Mouse (Mus musculus) midbrain, embryonic 13.5 days (tissue): ENCODE results near the gene Gm42742. TPM values are rescaled to one million over a fixed set of nuclear protein-coding genes. Genes with fewer than 3 reads are reported as not detected.

Experiments
- microRNA-seq: library from miRNA; unstranded; fragments of <30 nt; microRNA quantifications from one replicate; pipeline ENCODE4, GENCODE M21; 2016
- polyA plus RNA-seq: library from polyadenylated mRNA; unstranded; fragments of >200 nt; fragmentation: Nextera tagmentation; extraction: Ambion mirVana; gene quantifications from 2 replicates; pipeline ENCODE4 v1.2.1, GENCODE M21; 2015

Gm42742 gene
- polyA plus RNA-seq, 1 experiment from 2014 or later = 72.0 TPM

Small RNA genes within 50 kb of the gene (microRNA-seq; reads per million reads assigned to microRNA genes)
- not detected for gene Gm44343

Other genes starting within 250 kb of the Gm42742 start
- 163 and 180 TPM in 2 replicates for gene Ypel3, start 244.1 kb downstream of the Gm42742 start, polyA plus RNA-seq
- gene Tbx6, start 239.6 kb downstream of the Gm42742 start, polyA plus RNA-seq = 0.36 and 0.49 TPM in 2 replicates
- gene Ppp4c, start 228.6 kb downstream of the Gm42742 start, polyA plus RNA-seq = 224 and 241 TPM in 2 replicates
- 48.3 and 52.6 TPM in 2 replicates for gene Fam57b, start 223.4 kb downstream of the Gm42742 start, polyA plus RNA-seq
- not detected in 2 replicates for gene 4930451I11Rik, start 189.5 kb downstream of the Gm42742 start, polyA plus RNA-seq
- 5.3 and 8.5 TPM in 2 replicates for gene Doc2a, start 173.7 kb downstream of the Gm42742 start, polyA plus RNA-seq
- 26.8 and 28.5 TPM in 2 replicates for gene Hirip3, start 159.1 kb downstream of the Gm42742 start, polyA plus RNA-seq
- gene Ino80e, start 158.7 kb downstream of the Gm42742 start, polyA plus RNA-seq = 84.3 and 88.8 TPM in 2 replicates
- gene Taok2, start 136.4 kb downstream of the Gm42742 start, polyA plus RNA-seq = 61.4 and 63.1 TPM in 2 replicates
- gene Tmem219, start 98.2 kb downstream of the Gm42742 start, polyA plus RNA-seq = 33.2 and 35.0 TPM in 2 replicates
- 84.3 and 85.7 TPM in 2 replicates for gene Kctd13, start 92.2 kb downstream of the Gm42742 start, polyA plus RNA-seq
- 5.5 and 5.8 TPM in 2 replicates for gene Asphd1, start 71.5 kb downstream of the Gm42742 start, polyA plus RNA-seq
- 34.9 and 35.3 TPM in 2 replicates for gene Sez6l2, start 70.5 kb downstream of the Gm42742 start, polyA plus RNA-seq
- 101 and 108 TPM in 2 replicates for gene Cdipt, start 45.2 kb downstream of the Gm42742 start, polyA plus RNA-seq
- 0.72 and 0.85 TPM in 2 replicates for gene Cdiptos, start 45.0 kb downstream of the Gm42742 start, polyA plus RNA-seq
- gene Mvp, start 6.5 kb downstream of the Gm42742 start, polyA plus RNA-seq = 3.0 and 3.7 TPM in 2 replicates
- 0.30 TPM in 1 of 2 replicates, not detected in the other for gene Pagr1b, start 4.6 kb downstream of the Gm42742 start, polyA plus RNA-seq
- gene Pagr1a, start 3.7 kb downstream of the Gm42742 start, polyA plus RNA-seq = 39.8 and 40.8 TPM in 2 replicates
- gene Prrt2, start 114 bp upstream of the Gm42742 start, polyA plus RNA-seq = 10.8 and 11.9 TPM in 2 replicates
- gene Maz, start 5.9 kb upstream of the Gm42742 start, polyA plus RNA-seq = 58.2 and 72.5 TPM in 2 replicates
- gene Kif22, start 21.4 kb upstream of the Gm42742 start, polyA plus RNA-seq = 57.5 and 61.0 TPM in 2 replicates
- not detected in 2 replicates for gene Zg16, start 66.2 kb upstream of the Gm42742 start, polyA plus RNA-seq
- 0.90 and 1.5 TPM in 2 replicates for gene AI467606, start 70.3 kb upstream of the Gm42742 start, polyA plus RNA-seq
- 0.79 and 0.98 TPM in 2 replicates for gene Qprt, start 101.1 kb upstream of the Gm42742 start, polyA plus RNA-seq
- gene Spn, start 116.7 kb upstream of the Gm42742 start, polyA plus RNA-seq = 0.06 and 0.09 TPM in 2 replicates
- 90.8 and 96.1 TPM in 2 replicates for gene Cd2bp2, start 175.0 kb upstream of the Gm42742 start, polyA plus RNA-seq
- gene Tbc1d10b, start 187.4 kb upstream of the Gm42742 start, polyA plus RNA-seq = 30.0 and 30.7 TPM in 2 replicates
- gene Mylpf, start 187.8 kb upstream of the Gm42742 start, polyA plus RNA-seq = 8.5 and 9.0 TPM in 2 replicates
- gene Zfp553, start 212.0 kb upstream of the Gm42742 start, polyA plus RNA-seq = 69.3 and 75.4 TPM in 2 replicates
- 27.1 and 28.3 TPM in 2 replicates for gene Sept1, start 212.0 kb upstream of the Gm42742 start, polyA plus RNA-seq
- 50.5 and 59.7 TPM in 2 replicates for gene Zfp771, start 223.2 kb upstream of the Gm42742 start, polyA plus RNA-seq
- 142 and 143 TPM in 2 replicates for gene Dctpp1, start 239.6 kb upstream of the Gm42742 start, polyA plus RNA-seq